Mouse (Mus musculus) embryonic facial prominence, embryonic 14.5 days (tissue): Measurements from ENCODE around the gene Ide. TPM values are rescaled to one million over a fixed set of nuclear protein-coding genes. Genes with fewer than 3 reads are reported as not detected.

Experiments used
- ATAC-seq: fragments of 200-750 bp; cut with Nextera tagmentation; 2 replicates; pipeline ENCODE4 v1.8.0; 2017; ENCODE audit warnings: low read depth, moderate number of reproducible peaks, moderate TSS enrichment
- DNase-seq: peaks from one replicate; pipeline ENCODE4 v3.0.0-alpha.2; 2015; ENCODE audit warnings: low spot score
- H3K27ac ChIP-seq: fragments of 300-500 bp; sonication (generic); replicated peaks from 2 replicates; pipeline ENCODE4 v1.5.1; 2014; ENCODE audit warnings: low read depth, mild to moderate bottlenecking, low read length, moderate library complexity
- H3K27me3 ChIP-seq: fragments of 300-500 bp; sonication (generic); replicated peaks from 2 replicates; pipeline ENCODE4 v1.6.1; 2014; ENCODE audit warnings: low read length; ENCODE audit not compliant: control insufficient read depth, insufficient read depth
- H3K36me3 ChIP-seq: fragments of 300-500 bp; sonication (generic); 2 replicates; pipeline ENCODE4 v1.6.1; 2014; ENCODE audit warnings: low read length, mixed read lengths; ENCODE audit not compliant: control insufficient read depth, insufficient read depth
- H3K4me1 ChIP-seq: fragments of 300-500 bp; sonication (generic); 2 replicates; pipeline ENCODE4 v1.6.1; 2014; ENCODE audit warnings: antibody characterized with exemption, low read length; ENCODE audit not compliant: control insufficient read depth, insufficient read depth
- H3K4me2 ChIP-seq: fragments of 300-500 bp; sonication (generic); 2 replicates; pipeline ENCODE4 v1.6.1; 2014; ENCODE audit warnings: low read depth, mild to moderate bottlenecking, low read length, moderate library complexity, mixed read lengths
- H3K4me3 ChIP-seq: fragments of 300-500 bp; sonication (generic); 2 replicates; pipeline ENCODE4 v1.5.1; 2014; ENCODE audit warnings: low read depth, mild to moderate bottlenecking, low read length
- H3K9ac ChIP-seq: fragments of 300-500 bp; sonication (generic); 2 replicates; pipeline ENCODE4 v1.6.1; 2014; ENCODE audit warnings: low read depth, mild to moderate bottlenecking, low read length, moderate library complexity, mixed read lengths
- H3K9me3 ChIP-seq: fragments of 300-500 bp; sonication (generic); 2 replicates; pipeline ENCODE4 v1.6.1; 2016; ENCODE audit warnings: low read length; ENCODE audit not compliant: control insufficient read depth
- WGBS: fragments of 180-500 bp; shearing (Covaris S2); extraction: QIAGEN DNeasy Blood & Tissue Kit; methylation state at CpG from one replicate; pipeline ENCODE4 v1.1.7; 2014; 5-methylcytosine and 5-hydroxymethylcytosine counted together
- polyA plus RNA-seq: library from polyadenylated mRNA; unstranded; fragments of >200 nt; fragmentation: Nextera tagmentation; extraction: Ambion mirVana; gene quantifications from 2 replicates; pipeline ENCODE4 v1.2.1, GENCODE M21; 2014

Gene Ide
- polyA plus RNA-seq, 1 experiment from 2014 or later, result 50.3 TPM

DNA sequence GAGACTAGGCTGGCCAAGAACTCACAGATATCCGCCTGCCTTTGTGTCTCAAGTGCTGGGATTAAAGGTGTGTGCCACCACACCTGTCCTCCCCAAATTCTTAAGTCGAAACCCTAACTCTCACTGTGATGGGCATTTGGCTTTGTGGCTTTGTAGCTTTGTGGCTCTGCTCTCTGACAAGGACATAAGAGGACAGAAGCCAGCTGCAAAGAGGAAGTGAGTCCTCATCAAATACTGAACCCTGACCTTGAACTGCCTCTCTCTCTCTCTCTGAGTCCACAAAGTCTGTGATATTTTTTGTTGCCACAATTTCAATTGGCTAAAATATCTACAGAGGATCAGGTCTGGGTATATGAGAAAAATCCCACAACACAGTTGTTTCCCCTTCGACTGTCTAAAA, 89.5 kb downstream of the Ide start:
- ATAC-seq (no peak), DNase-seq (no peak)
- Histone ChIP-seq H3K4me1 (no peaks in the 10 kb centered on the region), H3K4me2 (no peak overlapping the region), H3K9me3 (no peaks in the 10 kb centered on the region), H3K9ac (no peak overlapping the region), H3K4me3 (no peak overlapping the region), H3K27me3 (no peaks in the 10 kb centered on the region), H3K27ac (no peak overlapping the region), H3K36me3 (no peaks in the 10 kb centered on the region)
- WGBS, result 77% methylated on average over 3 of the region's 3 CpGs

DNA sequence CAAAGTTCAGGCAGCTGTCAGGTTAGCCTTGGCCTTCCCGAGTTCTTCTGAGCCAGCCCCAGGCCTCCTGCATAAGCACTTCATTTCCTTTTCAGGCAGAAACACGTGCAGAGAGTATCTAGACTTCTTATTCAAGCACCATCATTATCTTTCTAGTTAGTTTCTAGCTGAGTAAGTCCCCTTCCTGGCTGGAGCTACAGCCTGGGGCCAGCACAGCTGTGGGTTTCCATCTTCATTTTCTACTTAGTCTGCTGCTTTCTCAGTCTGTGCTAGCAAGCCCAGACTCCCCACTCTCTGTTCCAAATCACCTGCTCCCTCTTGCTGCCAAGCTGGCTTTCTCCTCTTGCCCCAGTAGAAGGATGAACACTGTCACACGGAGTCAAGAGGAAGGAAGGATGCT, 90.8 kb downstream of the Ide start:
- H3K36me3 ChIP-seq, result no peaks in the 10 kb centered on the region
- H3K9ac ChIP-seq, result no peak overlapping the region
- H3K4me2 ChIP-seq, result no peak overlapping the region
- WGBS, result 39% methylated on average over 3 of the region's 3 CpGs
- H3K4me1 ChIP-seq, result no peaks in the 10 kb centered on the region
- DNase-seq (no peak), ATAC-seq (no peak)
- H3K4me3 ChIP-seq, result no peak overlapping the region
- no peak overlapping the region for H3K27ac ChIP-seq
- no peaks in the 10 kb centered on the region for H3K27me3 ChIP-seq
- no peaks in the 10 kb centered on the region for H3K9me3 ChIP-seq

DNA sequence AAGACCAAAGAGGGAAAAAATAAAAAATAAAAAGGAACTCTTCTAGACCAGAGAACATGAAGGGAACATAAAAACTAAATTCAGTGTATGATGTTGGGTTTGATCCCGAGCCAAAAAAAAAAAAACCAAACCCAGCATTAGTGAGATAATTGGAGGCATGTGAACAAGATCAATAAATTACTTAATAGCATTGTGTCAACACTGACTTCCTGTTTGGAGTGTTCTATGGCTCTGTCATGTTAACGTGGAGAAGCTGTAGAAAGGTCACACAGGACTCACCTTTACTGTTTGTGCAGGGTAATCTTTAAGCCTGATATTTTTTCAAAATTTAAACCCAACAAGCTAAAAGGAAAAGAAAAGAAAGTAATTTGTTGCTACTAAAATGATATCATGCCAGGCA, 94.9 kb downstream of the Ide start:
- no peak for ATAC-seq
- Histone ChIP-seq H3K4me3 (no peak overlapping the region), H3K27ac (no peak overlapping the region), H3K27me3 (no peaks in the 10 kb centered on the region), H3K4me2 (no peak overlapping the region), H3K9me3 (no peaks in the 10 kb centered on the region), H3K9ac (no peak overlapping the region), H3K4me1 (no peaks in the 10 kb centered on the region), H3K36me3 (no peaks in the 10 kb centered on the region)
- 31% methylated on average over 2 of the region's 2 CpGs for WGBS
- no peak for DNase-seq

DNA sequence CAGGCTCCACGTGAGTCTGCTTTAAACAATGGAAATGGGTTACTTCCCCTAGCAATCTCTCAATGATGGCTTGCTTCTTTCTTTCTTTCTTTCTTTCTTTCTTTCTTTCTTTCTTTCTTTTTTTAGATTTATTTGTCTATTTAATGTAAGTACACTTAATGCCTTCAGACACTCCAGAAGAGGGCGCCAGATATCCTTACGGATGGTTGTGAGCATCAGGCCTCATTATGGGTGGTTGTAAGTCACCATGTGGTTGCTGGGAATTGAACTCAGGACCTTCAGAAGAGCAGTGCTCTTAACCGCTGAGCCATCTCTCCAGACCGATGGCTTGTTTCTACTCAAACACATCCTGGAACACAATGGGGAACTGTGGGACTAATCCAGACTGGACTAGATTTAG, 96.5 kb downstream of the Ide start:
- no peaks in the 10 kb centered on the region for H3K9me3 ChIP-seq
- peaks cover 8% of the 10 kb centered on the region for H3K27me3 ChIP-seq
- no peaks in the 10 kb centered on the region for H3K4me1 ChIP-seq
- H3K4me2 ChIP-seq, result no peak overlapping the region
- no peak overlapping the region for H3K27ac ChIP-seq
- no peak overlapping the region for H3K9ac ChIP-seq
- DNase-seq (no peak), ATAC-seq (no peak)
- 70% methylated on average over 5 of the region's 5 CpGs for WGBS
- H3K36me3 ChIP-seq, result no peaks in the 10 kb centered on the region
- H3K4me3 ChIP-seq, result no peak overlapping the region

DNA sequence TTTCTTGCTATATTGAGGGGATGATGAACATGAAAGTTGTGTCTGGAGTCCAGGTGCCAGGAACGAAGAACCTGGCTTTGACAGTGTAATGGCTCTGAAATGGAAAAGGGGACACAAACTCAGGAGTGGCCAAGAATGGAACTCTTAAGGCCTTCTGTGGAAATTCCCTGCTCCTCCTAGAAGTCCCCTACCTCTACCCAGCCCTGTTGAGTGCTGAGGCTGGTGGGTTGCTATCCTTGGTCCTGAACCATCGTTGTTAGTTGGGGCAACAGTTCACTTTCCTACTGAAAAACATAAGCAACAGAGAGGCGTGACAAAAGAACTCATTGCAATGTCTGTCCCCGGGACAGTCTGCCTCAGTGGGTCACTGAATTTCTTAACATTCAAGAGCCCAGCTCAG, 98.6 kb downstream of the Ide start:
- H3K27ac ChIP-seq, result no peak overlapping the region
- no peaks in the 10 kb centered on the region for H3K9me3 ChIP-seq
- no peaks in the 10 kb centered on the region for H3K4me1 ChIP-seq
- DNase-seq, result peak; percentile 80
- peaks cover 26% of the 10 kb centered on the region for H3K27me3 ChIP-seq
- no peak for ATAC-seq
- H3K36me3 ChIP-seq, result no peaks in the 10 kb centered on the region
- no peak overlapping the region for H3K4me3 ChIP-seq
- 17% methylated on average over 4 of the region's 4 CpGs for WGBS
- no peak overlapping the region for H3K9ac ChIP-seq
- H3K4me2 ChIP-seq, result no peak overlapping the region

DNA sequence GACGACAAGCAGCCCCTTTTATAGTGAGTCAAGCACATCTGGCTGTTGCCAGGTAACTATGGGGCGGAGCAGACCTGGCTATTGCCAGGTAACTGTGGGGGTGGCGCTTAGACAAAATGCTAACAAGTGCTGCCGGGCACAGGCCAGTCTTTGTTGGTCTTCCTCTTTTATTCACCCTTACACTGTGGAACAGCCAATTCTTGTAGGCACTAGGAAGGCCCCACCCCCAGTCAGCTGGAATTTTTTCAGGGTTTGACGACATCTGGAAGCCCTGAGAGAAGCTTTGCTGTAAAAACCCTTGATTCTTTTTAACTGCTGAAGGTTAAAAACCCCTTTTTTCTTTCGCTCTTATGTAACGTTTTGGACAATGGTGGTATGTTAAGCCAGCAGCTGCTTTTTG, 99.0 kb downstream of the Ide start:
- Histone ChIP-seq H3K9me3 (no peaks in the 10 kb centered on the region), H3K4me2 (no peak overlapping the region), H3K4me3 (no peak overlapping the region), H3K27me3 (peaks cover 30% of the 10 kb centered on the region), H3K4me1 (no peaks in the 10 kb centered on the region), H3K36me3 (no peaks in the 10 kb centered on the region), H3K27ac (no peak overlapping the region), H3K9ac (no peak overlapping the region)
- no peak for DNase-seq
- ATAC-seq, result no peak
- 15% methylated on average over 7 of the region's 7 CpGs for WGBS

DNA sequence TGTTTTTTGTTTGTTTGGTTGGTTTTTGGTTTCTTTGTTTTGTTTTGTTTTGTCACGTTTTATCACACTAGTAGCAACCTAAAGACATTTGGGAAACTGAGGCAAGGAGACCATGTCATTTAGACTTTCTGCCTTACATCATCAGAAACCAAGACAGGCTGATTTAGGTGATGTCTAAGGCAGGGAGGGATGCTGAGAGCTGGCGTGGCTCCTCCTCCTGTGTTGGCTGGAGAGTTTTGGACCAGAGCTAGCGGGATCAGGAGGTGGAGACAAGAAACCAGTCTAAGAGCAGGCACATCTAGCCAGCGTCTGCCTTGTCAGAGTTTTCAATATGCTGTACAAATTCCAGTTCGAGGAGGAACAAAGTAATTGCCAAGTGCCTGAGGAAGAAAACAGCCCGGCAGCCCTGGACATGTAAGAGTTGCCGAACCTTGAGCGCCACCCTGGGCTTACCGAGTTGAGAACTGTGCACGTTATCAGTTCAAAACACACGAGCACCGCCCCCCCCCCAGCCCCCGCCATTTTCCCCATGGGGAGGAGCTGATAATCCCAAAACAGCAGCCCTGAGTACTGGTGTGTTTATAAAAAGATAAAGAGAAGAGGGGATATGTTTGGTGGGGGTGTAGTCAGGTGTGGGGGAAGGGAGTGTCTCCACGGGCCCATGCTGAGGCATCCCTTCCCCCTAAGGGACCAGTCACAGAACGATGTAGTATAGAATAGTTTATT, 99.8 kb downstream of the Ide start:
- H3K9me3 ChIP-seq, result no peaks in the 10 kb centered on the region
- no peak overlapping the region for H3K4me3 ChIP-seq
- no peak overlapping the region for H3K4me2 ChIP-seq
- no peaks in the 10 kb centered on the region for H3K36me3 ChIP-seq
- H3K27ac ChIP-seq, result no peak overlapping the region
- WGBS, result 5% methylated on average over 15 of the region's 15 CpGs
- H3K4me1 ChIP-seq, result no peaks in the 10 kb centered on the region
- H3K9ac ChIP-seq, result no peak overlapping the region
- ATAC-seq (no peak), DNase-seq (no peak)
- H3K27me3 ChIP-seq, result peaks cover 36% of the 10 kb centered on the region

DNA sequence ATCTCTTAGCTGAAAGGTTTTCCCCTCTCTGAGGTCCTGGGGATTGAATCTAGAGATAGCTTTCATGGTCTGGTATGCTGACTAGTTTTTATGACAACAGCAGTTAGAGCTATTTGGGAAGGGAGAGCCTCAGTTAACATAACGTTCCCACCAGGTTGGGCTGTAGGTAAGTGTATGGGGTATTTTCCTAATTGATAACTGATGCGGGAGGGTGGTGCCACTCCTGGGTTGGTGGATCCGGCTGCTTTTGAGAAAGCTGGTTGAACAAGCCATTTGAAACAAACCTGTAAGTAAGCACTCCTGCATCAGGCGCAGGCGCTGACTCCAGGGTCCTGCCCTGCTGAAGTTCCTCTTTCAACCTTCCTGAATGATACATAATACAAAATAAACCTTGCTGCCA, 100.3 kb downstream of the Ide start:
- WGBS, result 43% methylated on average over 5 of the region's 5 CpGs

DNA sequence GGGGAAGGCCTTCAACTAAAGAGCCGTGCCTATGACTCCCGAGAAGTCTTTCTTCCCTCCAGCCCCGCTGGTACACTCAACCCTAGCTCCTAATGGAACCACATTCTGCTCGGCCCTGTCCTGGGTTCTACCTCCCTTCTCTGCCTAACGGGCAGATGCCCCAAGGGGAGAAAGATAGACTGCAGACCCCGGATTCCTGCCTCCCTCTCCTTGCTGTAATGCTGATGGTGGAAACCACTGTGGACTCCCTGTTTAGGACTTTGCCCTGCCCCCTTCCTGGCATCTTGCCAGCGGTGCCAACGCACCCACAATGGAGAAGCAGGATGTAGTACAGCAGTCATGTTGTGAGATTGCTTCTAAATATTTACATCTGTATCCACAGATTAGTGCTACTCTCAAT, 101.8 kb downstream of the Ide start:
- Histone ChIP-seq H3K4me3 (no peak overlapping the region), H3K36me3 (no peaks in the 10 kb centered on the region), H3K4me1 (no peaks in the 10 kb centered on the region), H3K27me3 (peaks cover 41% of the 10 kb centered on the region), H3K9me3 (no peaks in the 10 kb centered on the region), H3K27ac (no peak overlapping the region), H3K4me2 (no peak overlapping the region), H3K9ac (no peak overlapping the region)
- 57% methylated on average over 8 of the region's 8 CpGs for WGBS
- ATAC-seq, result no peak
- DNase-seq, result no peak

More for the DNA sequence above, 100.3 kb downstream of the Ide start:
- no peaks in the 10 kb centered on the region for H3K4me1 ChIP-seq
- no peaks in the 10 kb centered on the region for H3K9me3 ChIP-seq
- no peak overlapping the region for H3K4me2 ChIP-seq
- no peak for DNase-seq
- H3K27ac ChIP-seq, result no peak overlapping the region
- H3K36me3 ChIP-seq, result no peaks in the 10 kb centered on the region
- no peak for ATAC-seq
- H3K27me3 ChIP-seq, result peaks cover 41% of the 10 kb centered on the region
- no peak overlapping the region for H3K4me3 ChIP-seq
- no peak overlapping the region for H3K9ac ChIP-seq
